Mouse (Mus musculus): ENCODE results near the gene Vkorc1l1. TPM values are rescaled to one million over a fixed set of nuclear protein-coding genes. Genes with fewer than 3 reads are reported as not detected.

The Vkorc1l1 gene
- polyA plus RNA-seq, 1 experiment from 2014 or later: 40.9 TPM

DNA sequence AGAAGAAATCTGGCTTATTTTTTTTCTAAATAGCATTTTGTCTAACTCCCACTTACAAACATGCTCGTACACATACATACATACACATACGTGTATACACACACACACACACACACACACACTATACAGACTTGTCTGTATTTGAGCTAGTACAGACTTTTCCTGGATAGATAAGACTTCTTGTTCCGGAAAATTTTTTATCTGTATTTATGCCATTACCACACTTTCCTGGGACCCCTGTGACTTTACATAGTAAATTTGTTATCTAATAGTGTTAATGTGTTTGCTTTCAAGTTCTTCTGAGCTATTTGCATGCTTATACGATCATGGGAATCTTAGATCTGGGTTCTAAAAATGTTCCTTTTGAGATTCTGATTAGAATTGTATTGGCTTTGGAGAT, 10.4 kb downstream of the Vkorc1l1 start:
- ATAC-seq (ENCODE audit: low FRiP score): no peak
- no peaks in the 10 kb centered on the region for H3K4me1 ChIP-seq
- no peaks in the 10 kb centered on the region for H3K27me3 ChIP-seq
- H3K9me3 ChIP-seq (replicated peaks): no peaks in the 10 kb centered on the region
- H3K4me2 ChIP-seq (replicated peaks): no peak overlapping the region
- no peak overlapping the region for H3K27ac ChIP-seq
- no peak overlapping the region for H3K4me3 ChIP-seq
- WGBS: 94% methylated on average over 4 of the region's 4 CpGs
- no peaks in the 10 kb centered on the region for H3K36me3 ChIP-seq
- H3K9ac ChIP-seq: no peak overlapping the region

GRCm38 (mm10) chr5:129954473-129955254, 12.9 kb downstream of the Vkorc1l1 start:
- Histone ChIP-seq H3K4me3 (no peak overlapping the region), H3K4me1 (no peaks in the 10 kb centered on the region), H3K9ac (no peak overlapping the region), H3K36me3 (no peaks in the 10 kb centered on the region), H3K4me2 (replicated peaks) (no peak overlapping the region), H3K27ac (no peak overlapping the region), H3K27me3 (no peaks in the 10 kb centered on the region), H3K9me3 (replicated peaks) (no peaks in the 10 kb centered on the region)
- WGBS: 89% methylated on average over 5 of the region's 5 CpGs
- no peak for ATAC-seq (ENCODE audit: low FRiP score)

DNA sequence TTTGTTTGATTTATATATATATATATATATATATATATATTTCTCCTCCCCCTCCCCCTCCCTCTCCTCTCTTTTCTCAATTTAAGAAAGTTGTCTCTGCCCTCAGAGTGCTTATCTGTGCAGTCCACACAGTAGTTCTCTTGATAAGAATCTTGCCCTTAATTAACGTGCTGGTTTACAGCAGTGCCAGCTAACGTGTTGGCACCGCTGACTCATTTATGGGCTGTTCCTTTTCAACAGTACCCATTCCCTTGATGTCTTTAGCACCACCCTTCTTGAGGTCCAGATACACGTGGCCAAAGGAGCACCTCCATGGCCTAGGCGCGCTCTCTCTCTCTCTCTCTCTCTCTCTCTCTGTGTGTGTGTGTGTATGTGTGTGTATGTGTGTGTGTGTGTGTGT, 14.0 kb downstream of the Vkorc1l1 start:
- H3K4me3 ChIP-seq: no peak overlapping the region
- ATAC-seq (ENCODE audit: low FRiP score): no peak
- H3K36me3 ChIP-seq: no peaks in the 10 kb centered on the region
- no peak overlapping the region for H3K4me2 ChIP-seq (replicated peaks)
- H3K9me3 ChIP-seq (replicated peaks): no peaks in the 10 kb centered on the region
- H3K9ac ChIP-seq: no peak overlapping the region
- H3K4me1 ChIP-seq: no peaks in the 10 kb centered on the region
- H3K27me3 ChIP-seq: no peaks in the 10 kb centered on the region
- 96% methylated on average over 6 of the region's 6 CpGs for WGBS
- H3K27ac ChIP-seq: no peak overlapping the region

GRCm38 (mm10) chr5:129963224-129963623, 21.5 kb downstream of the Vkorc1l1 start:
- Histone ChIP-seq H3K9me3 (replicated peaks) (no peaks in the 10 kb centered on the region), H3K36me3 (no peaks in the 10 kb centered on the region), H3K4me3 (no peak overlapping the region), H3K4me2 (replicated peaks) (no peak overlapping the region), H3K9ac (no peak overlapping the region), H3K27me3 (no peaks in the 10 kb centered on the region), H3K27ac (no peak overlapping the region), H3K4me1 (no peaks in the 10 kb centered on the region)
- WGBS: 75% methylated on average over 4 of the region's 4 CpGs
- ATAC-seq (ENCODE audit: low FRiP score): no peak

DNA sequence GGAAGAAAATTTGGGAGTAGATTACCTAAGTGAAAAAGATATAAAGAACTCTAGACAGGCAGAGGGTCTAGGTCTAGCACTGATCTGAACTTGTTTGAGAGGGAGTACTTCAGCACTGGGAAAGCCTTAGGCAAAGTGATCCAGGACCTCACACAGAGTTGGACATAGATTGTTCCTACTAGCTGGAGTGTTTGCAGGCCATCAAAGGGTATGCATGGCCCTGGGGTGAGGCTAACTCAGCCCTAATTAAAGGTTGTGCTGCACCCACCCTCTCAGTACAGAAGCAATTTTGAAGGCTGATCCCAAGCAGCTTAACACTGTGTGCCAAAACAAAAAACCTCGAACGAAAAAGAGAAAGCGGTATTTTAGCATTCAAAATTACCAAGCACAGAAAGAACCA, 24.7 kb downstream of the Vkorc1l1 start:
- no peak for ATAC-seq (ENCODE audit: low FRiP score)
- Histone ChIP-seq H3K9me3 (replicated peaks) (no peaks in the 10 kb centered on the region), H3K27me3 (no peaks in the 10 kb centered on the region), H3K36me3 (0 out of 2 replicates have a peak, but pooled peaks cover under 1% of the 10 kb centered on the region), H3K9ac (no peak overlapping the region), H3K27ac (no peak overlapping the region), H3K4me2 (replicated peaks) (no peak overlapping the region), H3K4me3 (no peak overlapping the region), H3K4me1 (no peaks in the 10 kb centered on the region)
- 90% methylated on average over 3 of the region's 3 CpGs for WGBS

- Histone ChIP-seq H3K4me3 (no peak overlapping the region), H3K27ac (no peak overlapping the region), H3K36me3 (0 out of 2 replicates have a peak, but pooled peaks cover 4% of the 10 kb centered on the region), H3K4me2 (replicated peaks) (no peak overlapping the region), H3K9me3 (replicated peaks) (no peaks in the 10 kb centered on the region), H3K9ac (no peak overlapping the region), H3K4me1 (no peaks in the 10 kb centered on the region), H3K27me3 (no peaks in the 10 kb centered on the region)
- 83% methylated on average over 7 of the region's 7 CpGs for WGBS
- ATAC-seq (ENCODE audit: low FRiP score): no peak
Observed at GRCm38 (mm10) chr5:129968417-129968816, 26.6 kb downstream of the Vkorc1l1 start.

- H3K36me3 ChIP-seq: peaks cover 7% of the 10 kb centered on the region; the same call in 1 of the 2 replicates
- H3K4me2 ChIP-seq (replicated peaks): no peak overlapping the region
- no peaks in the 10 kb centered on the region for H3K4me1 ChIP-seq
- no peak for ATAC-seq (ENCODE audit: low FRiP score)
- H3K9ac ChIP-seq: no peak overlapping the region
- H3K27me3 ChIP-seq: no peaks in the 10 kb centered on the region
- no peak overlapping the region for H3K27ac ChIP-seq
- WGBS: 86% methylated on average over 4 of the region's 4 CpGs
- no peak overlapping the region for H3K4me3 ChIP-seq
- no peaks in the 10 kb centered on the region for H3K9me3 ChIP-seq (replicated peaks)
Observed at GRCm38 (mm10) chr5:129971491-129971890, 29.7 kb downstream of the Vkorc1l1 start.

- Histone ChIP-seq H3K4me2 (replicated peaks) (no peak overlapping the region), H3K36me3 (peaks cover 10% of the 10 kb centered on the region; the same call in 1 of the 2 replicates), H3K4me1 (no peaks in the 10 kb centered on the region), H3K9me3 (replicated peaks) (no peaks in the 10 kb centered on the region), H3K27me3 (no peaks in the 10 kb centered on the region), H3K9ac (no peak overlapping the region), H3K4me3 (no peak overlapping the region), H3K27ac (no peak overlapping the region)
- WGBS: 88% methylated on average over 4 of the region's 4 CpGs
- ATAC-seq (ENCODE audit: low FRiP score): no peak
Observed at GRCm38 (mm10) chr5:129974354-129974753, 32.6 kb downstream of the Vkorc1l1 start.

DNA sequence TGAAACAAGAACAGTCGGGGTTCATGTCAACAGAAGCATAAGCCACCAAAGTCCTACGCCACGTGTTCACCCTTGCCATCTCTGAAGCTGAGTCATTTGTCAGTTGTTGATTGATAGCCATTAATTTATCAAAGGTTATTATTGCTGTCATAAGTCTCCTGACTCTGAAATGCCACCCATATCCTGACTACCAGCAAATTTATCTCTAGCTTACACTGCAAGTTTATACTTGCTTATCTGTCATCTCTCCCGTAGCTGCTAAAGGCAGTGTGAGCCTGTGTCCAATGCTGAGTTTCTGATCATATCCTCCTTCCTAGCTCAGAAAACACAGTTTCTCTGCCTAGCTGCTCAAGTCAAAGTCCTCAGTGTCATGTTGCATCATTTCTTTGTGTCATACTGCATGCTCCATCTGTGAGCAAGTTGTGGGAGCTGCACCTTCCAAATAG, 33.1 kb downstream of the Vkorc1l1 start:
- H3K4me2 ChIP-seq (replicated peaks): no peak overlapping the region
- H3K27me3 ChIP-seq: no peaks in the 10 kb centered on the region
- H3K4me1 ChIP-seq: no peaks in the 10 kb centered on the region
- H3K9ac ChIP-seq: no peak overlapping the region
- no peak for ATAC-seq (ENCODE audit: low FRiP score)
- no peak overlapping the region for H3K27ac ChIP-seq
- H3K36me3 ChIP-seq: peaks cover 10% of the 10 kb centered on the region; the same call in 1 of the 2 replicates
- no peak overlapping the region for H3K4me3 ChIP-seq
- 93% methylated on average over 4 of the region's 4 CpGs for whole genome bisulfite sequencing
- H3K9me3 ChIP-seq (replicated peaks): no peaks in the 10 kb centered on the region

DNA sequence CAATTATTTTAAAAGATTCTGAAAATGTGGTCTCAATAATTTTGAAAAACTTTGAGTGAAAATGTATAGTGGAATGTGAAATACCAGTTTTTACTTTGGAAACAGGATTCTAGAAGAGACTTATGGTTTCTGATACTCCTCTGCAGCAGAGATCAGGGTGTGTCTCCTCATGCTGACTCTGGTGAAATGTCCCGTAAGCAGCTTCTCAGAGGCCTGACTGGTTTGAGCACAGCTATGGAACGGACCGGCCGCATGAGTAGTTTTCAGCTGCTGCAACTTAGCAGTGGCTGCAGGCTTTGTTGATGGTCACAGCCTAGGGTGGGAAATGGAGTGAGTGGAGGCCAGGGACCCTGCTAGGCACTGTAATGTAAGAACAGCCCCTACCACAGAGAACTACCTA, 36.0 kb downstream of the Vkorc1l1 start:
- WGBS: 80% methylated on average over 4 of the region's 4 CpGs
- H3K4me3 ChIP-seq: no peak overlapping the region
- H3K9ac ChIP-seq: no peak overlapping the region
- no peaks in the 10 kb centered on the region; the same call in 1 of the 2 replicates for H3K4me1 ChIP-seq
- H3K9me3 ChIP-seq (replicated peaks): no peaks in the 10 kb centered on the region
- no peak overlapping the region for H3K4me2 ChIP-seq (replicated peaks)
- ATAC-seq (ENCODE audit: low FRiP score): no peak
- H3K36me3 ChIP-seq: peaks cover 6% of the 10 kb centered on the region; the same call in 1 of the 2 replicates
- H3K27ac ChIP-seq: no peak overlapping the region
- no peaks in the 10 kb centered on the region for H3K27me3 ChIP-seq

DNA sequence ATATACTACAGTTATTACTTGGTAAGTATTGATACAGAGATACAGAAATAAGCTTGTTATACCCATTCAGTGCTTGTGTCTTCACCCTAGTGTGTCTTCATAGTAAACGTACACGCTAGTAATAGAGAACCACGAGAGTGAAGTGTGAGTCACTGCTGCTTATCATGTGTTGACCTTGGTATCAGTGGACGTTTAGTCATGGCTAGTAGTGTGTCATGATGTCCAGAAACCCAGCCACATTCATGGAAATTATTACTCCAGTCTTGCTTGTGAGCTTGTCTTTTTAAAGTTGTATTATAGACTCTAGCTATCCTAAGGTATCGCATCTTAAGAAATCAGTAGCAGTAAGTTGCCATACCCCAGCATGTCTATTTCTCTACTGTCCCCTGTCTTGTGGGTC, 36.8 kb downstream of the Vkorc1l1 start:
- ATAC-seq (ENCODE audit: low FRiP score): no peak
- H3K9me3 ChIP-seq (replicated peaks): no peaks in the 10 kb centered on the region
- 91% methylated on average over 5 of the region's 5 CpGs for WGBS
- no peak overlapping the region for H3K4me2 ChIP-seq (replicated peaks)
- no peaks in the 10 kb centered on the region for H3K27me3 ChIP-seq
- H3K4me1 ChIP-seq: no peaks in the 10 kb centered on the region; the same call in 1 of the 2 replicates
- H3K4me3 ChIP-seq: no peak overlapping the region
- H3K9ac ChIP-seq: no peak overlapping the region
- peaks cover 11% of the 10 kb centered on the region for H3K36me3 ChIP-seq
- no peak overlapping the region for H3K27ac ChIP-seq

- WGBS: 73% methylated on average over 3 of the region's 3 CpGs
- no peak for ATAC-seq (ENCODE audit: low FRiP score)
- Histone ChIP-seq H3K4me2 (replicated peaks) (no peak overlapping the region), H3K9ac (no peak overlapping the region), H3K36me3 (peaks cover 14% of the 10 kb centered on the region), H3K4me1 (no peaks in the 10 kb centered on the region; the same call in 1 of the 2 replicates), H3K9me3 (replicated peaks) (no peaks in the 10 kb centered on the region), H3K27ac (no peak overlapping the region), H3K27me3 (no peaks in the 10 kb centered on the region), H3K4me3 (no peak overlapping the region)
Observed at GRCm38 (mm10) chr5:129980216-129980615, 38.4 kb downstream of the Vkorc1l1 start.

DNA sequence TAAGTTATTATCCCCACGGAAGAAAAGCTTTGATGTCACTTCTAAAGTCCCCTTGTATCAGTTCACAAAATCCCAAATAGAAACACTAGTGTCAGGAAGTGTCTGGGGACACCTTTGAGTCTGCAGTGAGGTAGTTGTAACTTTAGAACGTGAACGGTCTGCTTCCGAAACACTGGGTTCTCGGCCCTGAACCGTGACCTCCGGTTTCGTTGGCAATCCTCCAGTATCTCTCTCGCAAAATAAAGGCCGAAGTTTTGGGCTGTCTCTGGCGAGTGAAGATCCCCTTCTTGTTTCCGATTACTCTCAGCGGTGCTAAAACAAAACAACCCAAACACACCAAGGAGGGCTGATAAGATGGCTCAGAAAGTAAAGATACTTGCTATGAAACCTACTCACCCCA, 47.6 kb downstream of the Vkorc1l1 start:
- H3K4me2 ChIP-seq (replicated peaks): no peak overlapping the region
- no peak overlapping the region for H3K4me3 ChIP-seq
- no peaks in the 10 kb centered on the region for H3K4me1 ChIP-seq
- peaks cover 17% of the 10 kb centered on the region; the same call in 1 of the 2 replicates for H3K36me3 ChIP-seq
- WGBS: 81% methylated on average over 13 of the region's 13 CpGs
- no peaks in the 10 kb centered on the region for H3K27me3 ChIP-seq
- ATAC-seq (ENCODE audit: low FRiP score): no peak
- H3K27ac ChIP-seq: no peak overlapping the region
- no peaks in the 10 kb centered on the region for H3K9me3 ChIP-seq (replicated peaks)
- H3K9ac ChIP-seq: no peak overlapping the region

All from hindbrain, embryonic 12.5 days (tissue).